Mouse (Mus musculus) urinary bladder, postnatal 36 days (tissue): ENCODE measurements around the gene Lypd1.
A peak's percentile ranks its signal among the peaks of the same experiment; 100 is the strongest.

ENCODE experiments used
- DNase-seq, 2 experiments: peaks; one replicate each; pipeline ENCODE4 v3.0.0; 2022; ENCODE audit warnings: low spot score in 2 of 2, mixed read lengths in 1 of 2

The Lypd1 gene

GRCm38 (mm10) chr1:125912601-125913600, at the start of gene Lypd1:
Gene Lypd1, minus strand, starts transcription at chr1:125913101.
- no peak for DNase-seq

GRCm38 (mm10) chr1:125951026-125951425, 38.1 kb upstream of the Lypd1 start:
- no peak for DNase-seq

DNA sequence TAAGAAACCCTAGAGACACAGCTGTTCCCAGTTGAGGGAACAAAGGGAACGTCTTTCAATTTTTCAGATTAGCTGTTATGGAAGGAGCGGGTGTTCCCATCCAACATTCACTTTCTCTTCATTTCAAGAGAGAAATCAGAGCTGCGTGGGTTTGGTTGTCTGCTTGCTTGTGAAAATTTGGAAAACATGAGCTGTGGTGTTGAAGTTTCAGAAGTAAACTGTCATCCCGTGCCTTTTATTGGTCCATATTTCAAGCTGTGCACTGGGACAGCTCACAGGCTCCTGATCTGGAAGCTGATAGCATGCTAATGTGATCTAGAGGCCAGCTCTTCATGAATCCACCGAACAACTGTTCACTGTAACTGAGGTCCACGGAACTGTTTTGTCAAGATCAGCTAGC, 36.2 kb upstream of the Lypd1 start:
- no peak for DNase-seq

DNA sequence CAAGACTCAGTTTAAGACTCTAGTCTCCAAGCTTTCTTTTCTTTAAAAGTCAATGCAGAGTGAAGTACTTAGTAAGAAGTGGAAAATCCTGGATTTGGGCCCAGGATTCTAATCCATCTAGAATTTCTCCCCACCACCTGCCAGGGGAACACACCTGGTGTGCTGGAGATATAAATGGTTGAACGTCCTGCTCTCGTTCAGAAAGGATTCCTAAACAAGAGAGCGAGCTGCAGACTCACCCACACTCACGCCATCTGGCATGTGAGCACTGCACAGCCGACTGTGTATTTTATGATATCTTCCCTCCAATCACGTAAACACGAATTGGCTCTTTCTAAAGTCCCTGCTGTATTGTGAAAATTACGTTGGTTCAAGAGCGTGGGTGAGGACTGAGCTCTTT, 32.2 kb upstream of the Lypd1 start:
- no peak for DNase-seq

DNA sequence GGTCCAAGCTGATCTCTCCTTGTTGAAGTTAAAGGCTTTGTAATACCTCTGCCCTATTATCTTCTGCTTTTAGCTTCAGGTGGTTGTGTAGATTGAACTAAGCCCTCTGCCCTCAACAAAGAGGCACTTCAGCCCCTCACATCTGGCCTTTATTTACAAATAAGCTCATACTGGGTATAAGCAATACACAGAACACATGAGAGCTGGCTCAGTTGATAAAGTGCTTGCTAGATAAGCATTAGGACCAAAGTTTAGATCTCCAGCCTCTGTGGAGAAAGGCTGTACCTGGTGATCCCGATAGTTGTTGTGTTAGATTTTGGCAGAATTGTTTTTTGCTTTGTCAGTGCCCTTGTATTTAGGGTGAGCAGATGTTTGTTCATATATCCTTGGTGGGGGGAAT, 30.4 kb upstream of the Lypd1 start:
- no peak for DNase-seq

DNA sequence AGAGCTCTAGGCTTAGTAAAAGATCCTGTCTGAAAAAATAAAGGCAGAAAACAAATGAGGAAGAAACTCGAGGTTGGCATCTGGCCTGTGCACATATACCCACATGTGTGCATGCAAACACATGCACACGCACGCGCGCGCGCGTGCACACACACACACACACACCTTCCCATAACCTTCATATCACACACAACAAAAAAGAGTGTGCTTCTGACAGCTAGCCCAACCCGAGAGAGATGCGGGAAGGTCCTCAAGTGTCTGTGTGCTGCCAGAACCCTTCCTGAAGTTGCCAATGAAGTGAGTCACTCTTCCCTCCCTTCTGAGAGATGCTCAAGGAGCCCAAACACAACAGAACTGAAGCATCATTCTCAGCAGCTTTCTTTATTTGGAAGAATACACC, 12.6 kb upstream of the Lypd1 start:
- DNase-seq: no peak

- DNase-seq: no peak
These were observed 10.2 kb upstream of the Lypd1 start for GRCm38 (mm10) chr1:125923062-125923461.

- DNase-seq: no peak
These were observed 7.8 kb upstream of the Lypd1 start for GRCm38 (mm10) chr1:125920696-125921095.

DNA sequence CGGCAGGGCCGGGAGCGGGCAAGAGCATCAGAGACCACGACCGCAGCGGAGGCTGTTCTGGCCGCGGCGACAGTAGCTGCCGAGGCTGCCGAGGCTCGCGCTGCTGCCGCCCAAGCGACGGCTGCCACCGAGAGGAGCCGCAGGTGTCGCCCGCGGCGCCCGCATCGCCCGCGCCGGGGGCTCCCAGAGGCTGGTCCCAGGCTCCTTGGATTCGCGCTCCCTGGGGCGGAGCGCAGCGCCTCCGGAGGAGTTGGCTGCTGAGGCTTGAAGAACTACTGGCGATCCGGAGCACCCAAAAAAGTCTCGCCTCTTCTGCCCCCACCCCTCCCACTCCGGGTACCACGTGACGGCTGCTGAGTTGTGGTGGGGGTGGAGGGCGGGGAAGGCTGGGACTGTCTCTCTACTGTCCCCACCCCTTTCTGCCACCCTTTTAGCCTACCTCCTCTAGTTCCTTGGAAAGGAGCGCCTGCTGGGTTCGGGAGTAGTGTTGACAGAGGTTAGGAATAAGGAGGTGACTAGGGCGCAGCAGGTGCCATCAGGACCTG, 928 bp downstream of the Lypd1 start:
- DNase-seq: peak; percentile 7 to 9

- DNase-seq: peak; percentile 1 to 5
These were observed 1.5 kb downstream of the Lypd1 start for GRCm38 (mm10) chr1:125911337-125911900.

DNA sequence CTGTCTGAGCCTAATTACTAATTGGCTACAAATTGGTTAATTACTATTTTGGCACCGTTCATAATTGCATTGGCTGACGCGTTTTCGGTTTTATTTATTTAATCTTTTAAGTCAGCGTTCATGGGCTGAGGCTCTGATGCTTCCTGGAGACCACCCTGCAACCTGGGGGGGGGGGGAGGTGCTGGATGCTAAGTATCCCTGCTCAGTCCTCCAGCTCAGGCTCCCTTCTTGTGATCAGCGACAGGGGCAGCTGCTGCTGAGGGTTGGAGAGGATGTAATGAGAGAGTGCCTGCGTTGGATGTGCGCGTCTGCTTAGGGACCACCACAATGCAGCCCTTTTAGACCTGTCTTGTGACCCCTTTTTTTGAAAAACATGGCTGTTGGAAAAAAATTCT, 2.0 kb downstream of the Lypd1 start:
- no peak for DNase-seq

DNA sequence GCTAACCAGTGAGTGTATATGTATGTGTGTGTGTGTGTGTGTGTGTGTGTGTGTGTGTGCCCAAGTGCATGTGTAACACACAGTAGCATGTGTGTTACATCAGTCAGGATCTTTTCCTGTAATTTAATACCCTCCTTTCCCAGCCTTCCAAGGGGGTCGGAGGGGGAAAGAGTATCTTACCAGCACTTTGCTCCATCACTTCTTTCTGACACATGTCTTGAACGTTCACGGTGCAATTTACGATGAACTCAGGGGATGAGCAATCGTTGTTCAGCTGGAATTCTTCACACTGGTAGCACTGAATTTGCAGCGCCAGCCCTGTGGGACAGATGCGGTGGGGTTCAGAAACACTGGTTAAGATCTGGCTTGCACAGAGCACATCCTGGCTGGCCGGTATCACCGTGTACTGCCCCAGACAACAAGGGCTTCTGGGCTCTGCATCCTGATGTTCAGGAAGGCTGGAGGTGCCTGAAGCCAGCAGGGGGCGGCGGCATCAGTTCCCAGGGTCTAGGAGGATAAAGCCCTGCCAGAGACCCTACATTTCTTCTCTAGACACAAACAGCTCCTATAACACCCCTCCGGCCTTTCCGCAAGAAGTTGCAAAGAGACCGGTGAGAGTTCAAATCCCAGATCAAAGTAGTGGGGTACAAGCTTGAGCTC, 2.6 kb downstream of the Lypd1 start:
- peak in 1 of 2 experiments; percentile 3 for DNase-seq

DNA sequence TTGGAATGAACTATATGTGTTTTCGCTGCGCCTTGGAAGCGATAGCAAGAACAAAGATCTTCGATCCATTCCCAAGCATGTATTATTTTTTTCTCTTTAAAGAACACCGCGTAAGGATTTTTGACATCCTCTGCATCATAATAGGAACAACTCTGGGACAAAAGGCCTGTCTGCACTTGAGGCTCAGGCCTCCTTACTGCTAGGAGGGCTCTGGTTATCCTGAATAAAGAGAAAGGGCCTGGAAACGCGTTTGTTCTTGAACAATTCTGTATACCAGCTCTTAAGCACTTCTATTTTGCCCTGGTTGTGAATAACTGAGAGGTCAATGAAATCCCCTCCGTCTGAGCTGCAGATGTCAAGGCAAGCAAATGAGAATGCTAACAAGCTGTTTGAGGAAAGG, 19.7 kb downstream of the Lypd1 start:
- DNase-seq: no peak

- no peak for DNase-seq
These were observed 42.8 kb downstream of the Lypd1 start for GRCm38 (mm10) chr1:125870056-125870455.

- DNase-seq: no peak
These were observed 54.3 kb downstream of the Lypd1 start for GRCm38 (mm10) chr1:125858631-125859030.

GRCm38 (mm10) chr1:125854646-125855045, 58.3 kb downstream of the Lypd1 start:
- DNase-seq: no peak

DNA sequence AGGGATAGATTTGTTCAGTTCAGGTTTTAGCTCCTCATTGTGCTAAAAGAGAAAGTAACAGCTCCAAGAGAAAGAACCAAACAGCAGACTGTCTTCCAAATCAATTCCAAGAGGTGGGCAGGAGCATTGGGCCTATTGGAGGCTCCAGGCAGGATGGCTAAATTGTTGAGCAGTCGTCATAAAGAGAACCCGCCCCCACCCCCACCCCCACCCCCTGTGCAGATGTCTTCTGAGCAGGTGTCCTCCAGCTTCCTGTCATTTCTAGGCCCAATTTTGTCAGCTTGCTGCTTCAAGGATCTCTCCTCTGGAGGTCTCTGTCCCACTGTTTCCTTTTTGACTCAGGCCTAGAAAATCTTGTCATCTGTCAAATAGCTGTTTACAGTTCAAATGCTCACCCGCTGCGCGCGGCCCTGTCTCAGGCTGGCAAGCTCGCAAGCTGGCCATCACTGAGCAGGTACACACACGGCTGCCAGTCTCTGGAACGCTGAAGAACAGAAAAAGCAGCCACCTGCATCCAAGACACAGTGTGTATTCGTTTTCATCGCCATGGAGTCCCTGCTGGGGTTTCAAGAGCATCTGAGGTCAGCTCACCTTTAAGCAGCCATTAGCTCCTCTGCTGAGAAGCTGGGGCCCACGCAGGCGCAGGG, 73.0 kb downstream of the Lypd1 start:
- peak in 1 of 2 experiments; percentile 5 for DNase-seq

- no peak for DNase-seq
These were observed 75.4 kb downstream of the Lypd1 start for GRCm38 (mm10) chr1:125837507-125837906.

- DNase-seq: no peak
These were observed 89.3 kb downstream of the Lypd1 start for GRCm38 (mm10) chr1:125823611-125824010.

GRCm38 (mm10) chr1:125821101-125821500, 91.8 kb downstream of the Lypd1 start:
- no peak for DNase-seq
